Mouse (Mus musculus): ENCODE measurements around the gene Pcmt1.
A peak's percentile ranks its signal among the peaks of the same experiment; 100 is the strongest.

Gene Pcmt1

DNA sequence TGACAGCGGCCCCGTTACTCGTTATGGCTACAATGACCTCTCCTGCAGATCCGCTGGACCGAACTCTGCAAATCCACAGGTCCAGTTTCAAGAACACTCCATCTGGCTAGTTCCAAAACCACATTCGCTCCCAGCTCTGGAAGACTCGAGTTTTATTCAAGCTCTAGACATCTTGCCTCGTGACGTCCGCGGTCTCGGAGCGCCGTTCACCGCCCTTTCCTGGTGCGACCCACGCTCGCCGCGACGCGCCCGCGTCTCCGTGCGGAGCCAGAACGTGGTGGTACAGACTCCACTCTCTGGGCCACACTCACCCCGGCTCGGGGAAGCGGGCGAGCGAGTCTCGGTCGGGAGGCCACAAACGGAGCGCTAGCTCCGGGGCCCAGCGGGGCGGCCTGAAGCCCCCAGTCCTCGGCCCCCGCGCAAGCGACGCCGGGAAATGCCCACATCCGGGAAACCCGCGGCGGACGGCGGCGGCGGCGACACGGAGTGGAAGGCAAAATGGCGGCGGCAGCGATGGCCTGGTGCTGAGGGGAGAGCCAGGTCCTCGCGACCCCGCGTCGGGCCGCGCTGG lies at the start of gene Pcmt1, which contains the start of gene Lats1:
TSS of gene Pcmt1 (minus strand) at position 406 of the 571 bp plus-strand sequence.
TSS of gene Lats1 (plus strand) at position 484 of the 571 bp plus-strand sequence.
- DNase-seq (ENCODE audit: low spot score), result peak; percentile 83

DNA sequence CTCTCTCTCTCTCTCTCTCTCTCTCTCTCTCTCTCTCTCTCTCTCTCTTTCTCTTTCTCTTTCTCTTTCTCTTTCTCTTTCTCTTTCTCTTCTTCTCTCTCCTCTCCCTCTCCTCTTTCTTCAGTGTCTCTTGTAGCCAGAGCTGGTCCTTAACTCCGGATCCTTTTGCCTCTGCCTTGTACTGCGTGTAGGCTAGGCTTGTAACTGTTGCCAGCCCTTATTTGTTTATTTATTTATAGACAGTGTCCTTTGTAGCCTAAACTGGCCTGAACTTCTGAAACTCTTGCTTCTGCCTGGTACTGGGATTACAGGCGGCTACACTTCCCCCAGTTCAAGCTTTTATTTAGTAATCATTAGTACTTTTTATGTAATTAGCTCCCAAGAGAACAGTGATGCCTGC lies 46.1 kb upstream of the Pcmt1 start:
- no peak for DNase-seq (ENCODE audit: low spot score)

DNA sequence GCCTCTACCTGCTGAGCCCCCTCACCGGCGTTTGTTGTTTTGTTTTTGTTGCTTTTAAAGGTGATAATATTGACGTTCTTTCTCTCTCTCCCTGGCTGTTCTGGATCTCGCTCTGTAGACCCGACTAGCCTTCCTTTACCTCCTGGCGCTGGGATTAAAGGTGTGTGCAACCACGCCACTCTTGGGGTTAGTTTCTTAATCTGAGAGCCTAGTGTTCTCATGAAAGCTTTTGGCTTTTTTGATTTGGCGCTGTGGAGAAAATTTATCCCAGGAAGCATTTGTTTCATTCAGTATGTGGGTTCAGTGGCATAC lies 45.5 kb upstream of the Pcmt1 start:
- DNase-seq (ENCODE audit: low spot score), result no peak

DNA sequence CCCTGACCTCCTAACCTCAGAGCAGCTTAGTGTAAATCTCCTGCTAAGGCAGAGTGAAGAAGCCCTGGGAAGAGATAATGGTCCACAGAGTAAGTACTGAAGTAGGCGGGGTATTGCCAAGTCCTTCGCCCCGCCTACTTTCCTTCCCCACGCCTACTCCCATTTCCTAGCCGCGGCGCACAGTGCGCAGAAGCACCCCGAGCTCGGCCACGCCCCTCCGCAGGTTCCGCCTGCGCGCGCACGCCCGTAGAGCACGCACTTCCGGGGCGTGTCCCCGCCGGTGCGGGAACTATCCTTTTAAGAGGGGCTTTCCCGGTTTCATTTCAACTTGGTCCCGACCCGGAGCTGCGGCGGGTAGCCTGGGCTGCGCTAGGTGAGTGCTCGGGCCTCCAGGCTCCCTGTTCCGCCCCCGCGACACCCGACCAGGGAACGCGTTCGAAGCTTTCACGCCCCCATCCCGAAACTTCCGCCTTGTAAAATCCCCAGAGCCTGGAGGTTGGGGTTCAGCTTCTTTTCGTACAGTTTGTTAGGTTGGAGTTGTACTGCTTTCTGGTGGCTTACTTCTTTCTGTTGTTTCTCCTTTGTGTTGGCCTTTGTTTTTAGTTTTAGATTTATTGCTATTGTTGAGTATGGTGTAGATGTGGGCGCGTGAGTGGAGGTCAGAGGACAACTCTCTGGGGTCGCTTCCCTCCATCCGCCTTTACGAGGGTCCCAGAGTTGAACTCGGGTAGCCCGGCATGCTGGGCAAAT lies 45.0 kb upstream of the Pcmt1 start, which contains the start of gene Katna1:
TSS of gene Katna1 (plus strand) at position 250 of the 750 bp plus-strand sequence.
- peak; percentile 90 for DNase-seq (ENCODE audit: low spot score)

GRCm38 (mm10) chr10:7715056-7715455 lies 34.1 kb upstream of the Pcmt1 start:
- DNase-seq (ENCODE audit: low spot score), result no peak

DNA sequence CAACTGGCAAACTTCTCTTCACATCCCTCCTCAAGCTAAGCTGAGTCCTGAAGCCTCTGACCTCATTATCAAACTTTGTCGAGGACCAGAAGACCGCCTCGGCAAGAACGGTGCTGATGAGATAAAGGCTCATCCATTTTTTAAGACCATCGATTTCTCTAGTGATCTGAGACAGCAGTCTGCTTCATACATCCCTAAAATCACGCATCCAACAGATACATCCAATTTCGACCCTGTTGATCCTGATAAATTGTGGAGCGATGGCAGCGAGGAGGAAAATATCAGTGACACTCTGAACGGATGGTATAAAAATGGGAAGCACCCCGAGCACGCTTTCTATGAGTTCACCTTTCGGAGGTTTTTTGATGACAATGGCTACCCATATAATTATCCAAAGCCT lies 31.6 kb upstream of the Pcmt1 start:
- DNase-seq (ENCODE audit: low spot score), result no peak

GRCm38 (mm10) chr10:7710121-7710520 lies 29.2 kb upstream of the Pcmt1 start:
- no peak for DNase-seq (ENCODE audit: low spot score)

DNA sequence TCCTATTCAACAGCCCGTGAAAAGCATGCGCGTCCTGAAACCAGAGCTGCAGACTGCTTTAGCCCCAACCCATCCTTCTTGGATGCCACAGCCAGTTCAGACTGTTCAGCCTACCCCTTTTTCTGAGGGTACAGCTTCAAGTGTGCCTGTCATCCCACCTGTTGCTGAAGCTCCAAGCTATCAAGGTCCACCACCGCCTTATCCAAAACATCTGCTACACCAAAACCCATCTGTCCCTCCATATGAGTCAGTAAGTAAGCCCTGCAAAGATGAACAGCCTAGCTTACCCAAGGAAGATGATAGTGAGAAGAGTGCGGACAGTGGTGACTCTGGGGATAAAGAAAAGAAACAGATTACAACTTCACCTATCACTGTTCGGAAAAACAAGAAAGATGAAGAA lies 21.6 kb upstream of the Pcmt1 start:
- DNase-seq (ENCODE audit: low spot score), result no peak

DNA sequence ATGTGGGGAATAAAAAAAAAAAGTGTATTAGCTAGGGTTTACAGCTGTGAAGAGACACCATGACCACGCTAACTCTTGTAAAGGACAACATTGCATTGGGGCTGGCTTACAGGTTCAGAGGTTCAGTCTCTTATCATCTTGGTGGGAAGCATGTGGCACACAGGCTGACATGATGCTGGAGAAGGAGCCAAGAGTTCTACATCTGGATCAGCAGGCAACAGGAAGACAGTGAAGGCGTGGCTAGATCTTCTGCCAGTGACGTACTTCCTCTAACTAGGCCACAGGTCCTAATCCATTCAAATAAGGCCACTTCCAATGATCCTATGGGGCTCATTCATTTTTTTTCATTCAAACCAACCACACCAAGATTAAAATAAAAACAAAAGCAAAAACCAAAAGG lies 19.2 kb upstream of the Pcmt1 start:
- DNase-seq (ENCODE audit: low spot score), result no peak

DNA sequence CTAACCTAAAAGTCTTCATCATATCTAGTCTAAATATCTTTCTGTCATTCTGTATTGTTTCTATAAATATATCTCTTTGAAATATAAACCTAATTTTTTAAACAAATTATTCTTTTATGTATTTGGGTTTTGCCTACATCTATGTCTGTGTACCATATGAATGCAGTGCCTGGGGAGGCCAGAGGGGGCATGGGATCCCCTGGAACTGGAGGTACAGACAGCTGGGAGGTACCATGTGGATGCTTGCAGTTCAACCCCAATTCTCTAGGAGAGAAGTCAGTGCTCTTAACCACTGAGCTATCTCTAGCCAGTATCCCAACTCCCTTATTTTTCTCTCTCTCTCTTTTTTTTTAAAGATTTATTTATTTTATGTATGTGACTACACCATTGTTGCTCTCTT lies 14.3 kb upstream of the Pcmt1 start:
- DNase-seq (ENCODE audit: low spot score), result no peak

GRCm38 (mm10) chr10:7686902-7687301 lies 6.0 kb upstream of the Pcmt1 start:
- no peak for DNase-seq (ENCODE audit: low spot score)

GRCm38 (mm10) chr10:7682249-7682648 lies 1.3 kb upstream of the Pcmt1 start:
- no peak for DNase-seq (ENCODE audit: low spot score)

DNA sequence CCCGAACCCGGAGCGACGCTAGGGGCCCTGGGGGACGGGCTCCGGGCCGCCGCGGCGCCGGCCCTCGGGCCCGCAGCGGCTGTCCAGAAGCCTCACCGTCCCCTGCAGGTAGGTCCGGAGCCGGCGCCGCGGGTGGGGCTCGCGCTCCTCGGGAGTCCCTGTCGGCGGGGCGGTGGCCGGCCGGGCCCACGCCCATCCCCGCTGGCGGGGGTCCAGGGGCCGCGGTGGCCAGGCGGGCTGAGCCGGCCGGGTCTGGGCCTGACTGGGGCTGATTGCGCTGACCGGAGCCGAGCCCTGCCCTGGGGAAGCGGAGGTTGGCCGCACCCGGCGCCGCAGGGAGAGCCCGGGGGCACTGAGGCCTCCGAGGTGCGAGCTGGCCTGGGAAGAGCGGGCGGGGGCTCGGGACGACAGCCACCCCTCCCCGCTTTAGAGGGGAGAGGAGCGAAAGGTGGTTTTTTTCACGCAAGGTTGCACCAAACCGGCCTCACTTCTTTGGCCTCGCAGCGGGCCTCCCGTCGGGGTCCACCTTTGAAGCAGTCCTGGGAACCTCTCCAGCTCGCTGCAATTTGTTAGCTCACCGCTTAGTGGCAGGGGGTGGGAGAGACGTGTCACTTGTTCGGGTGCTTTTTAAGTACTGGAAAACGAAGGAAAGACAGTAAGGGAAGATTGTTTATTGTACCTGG lies 548 bp upstream of the Pcmt1 start:
- DNase-seq (ENCODE audit: low spot score), result peak; percentile 66

GRCm38 (mm10) chr10:7673673-7674072 lies 7.3 kb downstream of the Pcmt1 start:
- no peak for DNase-seq (ENCODE audit: low spot score)

- DNase-seq (ENCODE audit: low spot score), result peak; percentile 86
Observed at GRCm38 (mm10) chr10:7667342-7667802, 13.6 kb downstream of the Pcmt1 start, which contains the start of gene Nup43. Gene Nup43 (plus strand): TSS chr10:7667503.

DNA sequence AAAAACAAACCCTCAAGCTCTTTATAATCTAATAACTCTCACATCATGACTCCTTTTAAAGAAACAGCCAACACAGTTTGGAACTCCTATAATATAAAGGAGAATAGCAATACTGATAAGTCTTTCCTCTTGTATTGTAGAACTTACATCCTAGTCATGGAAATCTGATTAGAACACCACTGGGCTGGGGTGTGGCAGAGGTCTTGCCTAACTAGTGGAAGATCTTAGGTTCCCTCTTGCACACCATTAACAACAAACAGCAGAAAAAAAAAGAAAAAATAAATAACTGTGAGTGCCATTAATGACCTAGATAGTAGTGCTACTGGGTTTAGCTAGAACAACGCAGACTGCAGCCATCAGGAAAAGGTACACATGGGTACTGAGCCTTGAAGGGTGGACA lies 16.0 kb downstream of the Pcmt1 start:
- DNase-seq (ENCODE audit: low spot score), result no peak

DNA sequence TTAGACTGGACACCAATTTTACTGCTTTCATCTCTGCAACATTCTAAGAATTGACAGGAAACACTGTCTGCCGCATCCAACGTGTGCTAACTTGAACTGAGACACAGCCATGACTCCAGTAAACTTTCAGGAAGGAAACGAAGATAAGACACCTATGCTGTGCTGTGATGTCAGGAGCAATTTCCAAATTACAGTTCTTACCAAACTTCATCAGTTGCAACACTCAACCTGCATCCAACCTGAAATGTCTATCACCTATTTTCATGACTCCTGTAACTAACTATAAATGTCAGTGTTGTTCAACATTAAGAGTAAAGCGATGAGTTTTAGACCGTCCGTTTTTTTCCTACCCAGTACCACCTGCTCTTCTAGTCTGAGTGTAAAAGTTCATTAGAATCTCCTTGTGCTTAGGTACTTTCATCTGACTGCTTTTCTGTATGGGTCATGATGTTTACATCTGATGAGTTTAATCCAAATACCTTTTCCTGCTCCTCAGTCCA lies 16.9 kb downstream of the Pcmt1 start:
- DNase-seq (ENCODE audit: low spot score), result no peak

DNA sequence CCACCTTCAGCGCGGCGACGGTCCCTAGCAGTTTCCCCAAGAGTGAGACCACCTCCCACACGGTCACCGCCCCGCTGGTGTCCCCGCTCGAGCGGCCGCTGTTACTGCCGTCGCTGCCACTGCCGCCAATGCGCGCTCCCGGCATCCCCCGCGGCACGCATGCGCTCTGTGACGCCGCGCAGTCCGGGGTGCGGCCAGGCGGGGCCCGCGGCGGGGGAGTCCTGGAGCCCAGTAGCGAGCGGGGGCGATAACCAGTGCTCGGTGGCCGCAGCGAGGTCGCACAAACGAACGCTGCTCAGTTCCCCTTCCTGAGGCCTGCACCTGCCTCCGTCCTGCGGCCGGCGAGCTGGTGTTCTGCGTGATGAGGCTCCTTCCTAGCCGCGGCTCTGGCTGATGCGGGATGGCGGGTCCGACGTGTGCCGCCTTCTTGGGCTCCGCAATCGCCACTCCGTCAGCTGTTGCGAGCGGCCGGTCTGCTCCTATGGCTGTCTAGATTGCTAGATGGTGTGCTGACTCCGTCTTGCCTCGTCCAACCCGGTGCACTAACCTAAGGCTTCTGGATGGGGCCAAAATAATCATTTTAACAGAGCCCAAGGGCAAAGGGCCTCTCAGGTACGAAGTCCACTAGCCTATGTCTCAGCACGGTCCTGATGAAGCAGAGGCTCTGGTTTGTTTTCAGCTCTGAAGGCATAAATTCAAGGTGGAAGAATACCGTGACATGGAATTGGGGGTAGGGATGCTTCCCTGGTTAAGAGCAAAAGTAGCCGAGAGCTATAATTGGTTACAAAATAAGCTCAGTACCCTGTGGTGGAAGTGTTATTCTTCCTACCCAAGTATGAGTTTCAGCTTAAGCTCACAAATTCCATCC lies 17.5 kb downstream of the Pcmt1 start:
- DNase-seq (ENCODE audit: low spot score), result peak; percentile 90

- no peak for DNase-seq (ENCODE audit: low spot score)
Observed at GRCm38 (mm10) chr10:7662471-7663141, 18.3 kb downstream of the Pcmt1 start.

GRCm38 (mm10) chr10:7651057-7651456 lies 29.9 kb downstream of the Pcmt1 start:
- DNase-seq (ENCODE audit: low spot score), result no peak

- DNase-seq (ENCODE audit: low spot score), result no peak
Observed at GRCm38 (mm10) chr10:7649059-7649458, 31.9 kb downstream of the Pcmt1 start.
